Mouse (Mus musculus) kidney, adult 11 months (tissue): ENCODE results near the gene Alox5.

Experiments used
- DNase-seq: peaks from one replicate; pipeline ENCODE4 v3.0.0; 2022

The Alox5 gene

DNA sequence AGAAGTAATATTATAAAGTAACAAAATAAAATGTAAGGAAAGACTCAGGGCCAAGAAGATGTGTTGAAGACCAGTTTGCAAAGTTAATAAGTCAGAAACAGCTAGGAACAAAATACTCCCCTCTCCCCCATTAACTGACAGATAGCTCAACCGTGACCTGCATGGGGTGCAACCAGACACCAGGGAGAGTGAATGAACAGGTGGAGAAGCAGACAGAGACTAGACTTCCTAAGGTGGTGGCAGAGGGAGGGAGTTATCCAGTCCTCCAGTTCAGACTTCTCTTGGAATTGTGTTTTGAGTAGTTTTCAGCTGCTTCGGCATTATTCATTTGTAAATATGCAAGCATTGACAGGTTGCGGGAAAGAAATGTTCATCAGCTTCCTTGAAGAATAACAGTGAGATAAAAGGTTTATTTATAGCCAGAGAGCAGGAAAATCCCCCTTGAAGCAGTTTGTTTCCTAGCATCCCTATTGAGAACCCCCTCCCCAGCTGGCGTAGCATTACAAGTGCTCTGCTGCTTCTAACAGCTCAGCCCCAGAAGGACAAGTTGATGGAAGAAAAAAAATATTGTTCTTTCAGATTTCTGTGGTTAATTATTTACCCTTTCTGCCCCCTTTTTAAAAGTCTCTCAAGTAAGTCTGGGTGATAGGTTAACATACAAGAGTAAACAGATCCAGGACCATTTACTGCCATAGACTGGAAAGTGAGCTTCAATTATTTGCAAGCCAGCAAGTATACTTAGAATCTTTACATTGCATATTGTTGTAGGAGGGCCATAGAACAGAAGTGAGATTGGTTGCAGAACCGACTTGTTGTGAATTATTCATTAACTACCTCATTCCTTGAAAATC, 75.6 kb downstream of the Alox5 start:
- DNase-seq: peak; percentile 28

DNA sequence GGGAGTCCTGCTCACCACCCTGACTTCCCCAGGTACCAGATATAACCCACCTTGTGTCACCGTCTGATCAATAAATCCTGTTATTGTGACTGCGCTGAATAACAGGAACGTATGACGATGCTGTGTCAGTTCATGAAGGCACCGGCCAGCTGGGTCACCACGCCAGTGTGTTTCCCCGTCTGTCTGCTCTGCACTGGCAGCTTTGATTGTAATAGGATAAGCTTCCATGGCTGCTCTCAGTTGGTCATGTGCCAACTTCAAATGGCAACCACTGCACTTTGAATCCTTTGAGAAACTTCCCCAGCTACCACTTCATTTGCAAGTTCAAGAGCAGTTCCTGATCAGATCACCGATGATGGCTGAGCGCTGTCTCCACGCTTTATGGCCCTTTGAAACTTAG, 77.4 kb downstream of the Alox5 start:
- DNase-seq: peak; percentile 26

DNA sequence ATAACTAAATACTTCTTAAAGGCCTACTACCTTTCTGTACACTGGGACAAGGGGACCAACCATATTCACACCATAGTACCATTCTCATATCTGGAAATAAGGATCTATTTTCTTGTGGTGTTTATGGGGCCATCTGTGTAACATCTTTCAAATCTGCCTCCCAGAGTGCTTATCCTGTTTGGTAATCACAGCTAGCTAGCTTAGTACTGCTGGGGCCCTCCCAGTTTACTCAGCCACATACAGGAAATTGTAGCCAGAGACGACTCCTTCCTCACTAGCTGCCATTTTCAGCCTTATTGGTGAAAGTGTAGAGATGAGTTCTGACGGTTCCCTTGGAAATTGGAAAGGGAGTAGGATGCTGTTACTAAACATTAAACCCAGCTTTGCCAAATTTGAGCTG, 79.4 kb downstream of the Alox5 start:
- DNase-seq: no peak

- DNase-seq: no peak
Measured at GRCm38 (mm10) chr6:116380157-116380556, 80.8 kb downstream of the Alox5 start.

GRCm38 (mm10) chr6:116378892-116379291, 82.1 kb downstream of the Alox5 start:
- DNase-seq: no peak

DNA sequence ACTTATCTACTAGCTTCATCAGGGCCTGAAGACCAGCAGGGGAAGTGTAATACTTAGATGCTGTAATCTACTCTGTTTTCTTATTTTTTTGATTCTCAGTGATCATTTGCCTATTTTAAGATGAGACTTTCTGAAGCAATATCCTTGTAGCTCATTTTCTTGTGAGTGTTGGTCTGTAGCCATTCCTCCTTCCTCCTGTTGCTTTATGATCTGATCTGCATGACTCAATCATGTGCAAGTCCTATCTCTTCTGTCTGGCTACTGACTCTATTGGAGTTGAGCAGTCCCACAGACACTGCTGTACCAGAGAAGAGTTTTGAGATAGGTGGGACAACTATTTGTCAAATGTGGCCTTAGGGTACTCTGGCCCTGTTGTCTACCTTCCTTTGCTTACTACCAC, 86.4 kb downstream of the Alox5 start:
- DNase-seq: no peak

- no peak for DNase-seq
Measured at GRCm38 (mm10) chr6:116374136-116374535, 86.8 kb downstream of the Alox5 start.

GRCm38 (mm10) chr6:116371500-116371899, 89.5 kb downstream of the Alox5 start:
- DNase-seq: no peak

DNA sequence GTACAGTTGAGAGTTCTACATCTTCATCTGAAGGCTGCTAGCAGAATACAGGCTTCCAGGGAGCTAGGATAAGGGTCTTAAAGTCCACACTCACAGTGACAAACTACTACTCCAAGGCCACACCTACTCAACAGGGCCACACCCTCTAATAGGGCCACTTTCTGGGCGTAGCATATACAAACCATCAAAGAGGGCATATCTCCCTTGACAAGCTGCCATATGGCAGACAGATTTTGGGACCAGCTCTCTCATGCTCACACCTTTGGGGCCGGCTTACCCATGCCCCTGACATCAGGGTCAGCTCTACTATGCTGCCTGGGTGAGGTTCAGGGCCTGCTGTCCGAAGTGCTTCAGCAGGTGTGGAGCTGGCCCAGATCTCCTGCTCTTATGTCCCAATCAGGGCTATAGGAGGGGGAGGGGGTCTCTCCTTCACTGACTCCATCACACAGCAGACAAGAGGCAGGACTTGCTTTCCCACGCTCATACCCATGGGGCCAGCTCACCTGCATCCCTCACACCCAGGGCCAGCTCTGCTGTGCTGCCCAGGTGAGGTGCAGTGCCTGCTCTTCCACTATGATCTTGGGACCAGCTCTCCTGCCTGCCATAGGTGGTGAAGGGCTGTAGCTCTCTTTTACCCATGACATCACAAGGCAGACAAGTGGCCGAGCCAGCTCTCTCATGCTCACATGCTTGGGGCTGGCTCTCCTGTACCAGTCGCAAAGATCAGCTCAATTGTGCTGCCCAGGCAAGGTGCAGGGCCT, 90.6 kb downstream of the Alox5 start:
- no peak for DNase-seq

DNA sequence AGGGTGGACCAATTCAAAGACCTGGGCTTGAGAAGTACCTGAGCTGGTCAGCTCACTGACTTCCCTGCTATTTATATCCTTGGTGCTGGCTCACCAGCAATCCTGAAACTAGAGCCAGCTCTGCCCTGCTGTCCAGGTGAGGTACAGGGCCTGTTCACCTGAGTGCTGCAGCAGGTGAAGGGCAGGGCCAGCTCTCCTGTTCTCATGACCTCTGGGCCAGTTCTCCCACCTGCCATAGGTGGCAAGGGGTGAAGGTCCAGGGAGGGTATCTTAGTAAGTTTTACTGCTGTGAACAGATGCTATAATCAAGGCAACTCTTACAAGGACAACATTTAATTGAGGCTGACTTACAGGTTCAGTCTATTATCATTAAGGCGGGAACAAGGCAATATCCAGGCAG, 91.2 kb downstream of the Alox5 start:
- no peak for DNase-seq

GRCm38 (mm10) chr6:116367971-116368370, 93.0 kb downstream of the Alox5 start:
- DNase-seq: no peak

- DNase-seq: no peak
Measured at GRCm38 (mm10) chr6:116361993-116362392, 99.0 kb downstream of the Alox5 start.

GRCm38 (mm10) chr6:116361463-116361862, 99.5 kb downstream of the Alox5 start:
- DNase-seq: no peak
